Mouse (Mus musculus) limb, embryonic 11.5 days (tissue): ENCODE results near the gene Gabpb1. TPM values are rescaled to one million over a fixed set of nuclear protein-coding genes. Genes with fewer than 3 reads are reported as not detected.

Experiments used
- ATAC-seq: fragments of 200-750 bp; cut with Nextera tagmentation; 2 replicates; pipeline ENCODE4 v1.8.0; 2017; ENCODE audit warnings: low read depth; ENCODE audit not compliant: insufficient number of reproducible peaks, low FRiP score, low TSS enrichment
- DNase-seq: peaks from one replicate; pipeline ENCODE4 v3.0.0-alpha.2; 2015; ENCODE audit warnings: low spot score
- H3K27ac ChIP-seq: fragments of 300-500 bp; sonication (generic); replicated peaks from 2 replicates; pipeline ENCODE4 v1.5.1; 2014; ENCODE audit warnings: low read depth, mild to moderate bottlenecking, low read length
- H3K27me3 ChIP-seq: fragments of 300-500 bp; sonication (generic); 2 replicates; pipeline ENCODE4 v1.6.1; 2014; ENCODE audit warnings: mild to moderate bottlenecking, low read length, mixed read lengths; ENCODE audit not compliant: control insufficient read depth, insufficient read depth
- H3K36me3 ChIP-seq: fragments of 300-500 bp; sonication (generic); 2 replicates; pipeline ENCODE4 v1.6.1; 2014; ENCODE audit warnings: mild to moderate bottlenecking, low read length, moderate library complexity, mixed read lengths; ENCODE audit not compliant: control insufficient read depth, insufficient read depth
- H3K4me1 ChIP-seq: fragments of 300-500 bp; sonication (generic); 2 replicates; pipeline ENCODE4 v1.6.1; 2014; ENCODE audit warnings: low read length, mixed read lengths; ENCODE audit not compliant: control insufficient read depth, insufficient read depth
- H3K4me2 ChIP-seq: fragments of 300-500 bp; sonication (generic); 2 replicates; pipeline ENCODE4 v1.6.1; 2014; ENCODE audit warnings: low read depth, mild to moderate bottlenecking, moderate library complexity; ENCODE audit not compliant: severe bottlenecking
- H3K4me3 ChIP-seq: fragments of 300-500 bp; sonication (generic); 2 replicates; pipeline ENCODE4 v1.5.1; 2014; ENCODE audit warnings: low read depth, low read length
- H3K9ac ChIP-seq: fragments of 300-500 bp; sonication (generic); 2 replicates; pipeline ENCODE4 v1.6.1; 2014; ENCODE audit warnings: mild to moderate bottlenecking, low read length
- H3K9me3 ChIP-seq: fragments of 300-500 bp; sonication (generic); 2 replicates; pipeline ENCODE4 v1.6.1; 2016; ENCODE audit warnings: low read length; ENCODE audit not compliant: control insufficient read depth
- WGBS: fragments of 180-500 bp; shearing (Covaris S2); extraction: QIAGEN DNeasy Blood & Tissue Kit; methylation state at CpG from one replicate; pipeline ENCODE4 v1.1.7; 2014; 5-methylcytosine and 5-hydroxymethylcytosine counted together
- polyA plus RNA-seq: library from polyadenylated mRNA; unstranded; fragments of >200 nt; fragmentation: Nextera tagmentation; extraction: Ambion mirVana; gene quantifications from 2 replicates; pipeline ENCODE4 v1.2.1, GENCODE M21; 2014

Gene Gabpb1
- polyA plus RNA-seq, 1 experiment from 2014 or later = 111 TPM

GRCm38 (mm10) chr2:126682937-126683336 is 6.8 kb upstream of the Gabpb1 start:
- no peak for DNase-seq
- Histone ChIP-seq H3K4me2 (no peak overlapping the region), H3K36me3 (peaks cover 5% of the 10 kb centered on the region), H3K4me1 (no peaks in the 10 kb centered on the region), H3K27ac (no peak overlapping the region), H3K27me3 (no peaks in the 10 kb centered on the region), H3K9ac (no peak overlapping the region), H3K4me3 (no peak overlapping the region), H3K9me3 (no peaks in the 10 kb centered on the region)
- 96% methylated on average over 1 of the region's 1 CpGs for WGBS
- no peak for ATAC-seq

- no peak overlapping the region for H3K27ac ChIP-seq
- no peak overlapping the region for H3K4me2 ChIP-seq
- H3K27me3 ChIP-seq = no peaks in the 10 kb centered on the region
- no peak overlapping the region for H3K4me3 ChIP-seq
- H3K9me3 ChIP-seq = no peaks in the 10 kb centered on the region
- H3K4me1 ChIP-seq = no peaks in the 10 kb centered on the region
- H3K36me3 ChIP-seq = peaks cover 5% of the 10 kb centered on the region
- ATAC-seq (no peak), DNase-seq (no peak)
- 81% methylated on average over 2 of the region's 2 CpGs for WGBS
- H3K9ac ChIP-seq = no peak overlapping the region
These were observed 6.2 kb upstream of the Gabpb1 start for GRCm38 (mm10) chr2:126682333-126682732.

- no peak overlapping the region for H3K9ac ChIP-seq
- H3K4me2 ChIP-seq = no peak overlapping the region
- H3K4me3 ChIP-seq = no peak overlapping the region
- ATAC-seq (no peak), DNase-seq (no peak)
- H3K9me3 ChIP-seq = no peaks in the 10 kb centered on the region
- H3K4me1 ChIP-seq = peaks cover 5% of the 10 kb centered on the region; the same call in 1 of the 2 replicates
- WGBS = 92% methylated on average over 1 of the region's 1 CpGs
- no peak overlapping the region for H3K27ac ChIP-seq
- H3K27me3 ChIP-seq = no peaks in the 10 kb centered on the region
- H3K36me3 ChIP-seq = peaks cover 5% of the 10 kb centered on the region
These were observed 1.2 kb upstream of the Gabpb1 start for GRCm38 (mm10) chr2:126677366-126677765.

DNA sequence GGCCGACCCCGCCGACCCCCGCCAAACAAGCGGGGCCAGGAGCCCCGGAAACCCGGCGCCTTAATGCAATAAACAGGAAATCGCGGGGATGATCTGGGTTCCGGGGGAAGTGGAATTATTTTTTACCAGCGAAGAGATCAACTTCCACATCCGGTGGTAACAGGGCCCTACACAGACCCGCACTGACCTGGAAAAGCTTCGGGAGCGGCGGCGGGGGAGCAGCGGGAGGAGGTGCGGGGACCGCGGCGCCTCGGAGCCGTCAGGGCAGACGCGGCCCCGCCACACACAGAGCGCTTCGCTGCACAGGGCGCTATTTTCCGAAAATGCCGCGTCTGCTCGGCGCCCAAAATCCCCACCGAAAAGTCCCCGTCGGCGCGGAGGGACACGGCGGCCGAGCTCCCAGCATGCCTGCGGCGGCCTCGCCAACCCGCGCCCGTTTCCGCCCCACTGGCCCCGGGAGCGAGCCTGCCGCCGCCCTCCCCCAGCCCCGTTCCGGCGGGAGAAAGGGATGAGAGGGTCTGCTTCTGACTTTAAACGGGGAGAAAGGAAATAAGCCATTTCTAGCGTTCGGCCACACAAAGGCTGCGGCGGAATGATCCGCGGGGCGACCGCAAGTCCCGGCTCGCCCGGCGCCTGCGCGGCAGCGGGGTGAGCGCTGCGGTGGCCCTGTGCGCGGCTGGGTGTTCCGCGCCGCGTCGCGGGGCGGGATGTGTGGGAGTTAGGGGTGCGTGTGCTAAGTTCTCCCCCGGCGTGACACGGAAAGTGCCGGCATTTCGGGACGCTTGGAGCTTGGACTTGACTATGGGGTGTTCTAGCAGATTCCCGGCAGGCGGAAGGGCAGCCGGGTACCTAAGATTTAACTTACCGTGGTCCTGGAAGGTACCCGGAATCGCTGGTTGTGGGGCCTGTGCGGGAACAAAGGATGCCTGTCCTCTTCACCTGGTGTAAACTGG is 692 bp downstream of the Gabpb1 start:
- H3K9me3 ChIP-seq = no peaks in the 10 kb centered on the region
- peak overlapping the region; percentile 73 for H3K4me3 ChIP-seq
- H3K27ac ChIP-seq = peak overlapping the region; percentile 100
- H3K27me3 ChIP-seq = no peaks in the 10 kb centered on the region
- peaks cover 3% of the 10 kb centered on the region for H3K36me3 ChIP-seq
- DNase-seq (peak; percentile 91), ATAC-seq (peak; percentile 87)
- peak overlapping the region; percentile 100 for H3K9ac ChIP-seq
- under 1% methylated on average over 99 of the region's 99 CpGs for whole genome bisulfite sequencing
- H3K4me1 ChIP-seq = peaks cover 5% of the 10 kb centered on the region; the same call in 1 of the 2 replicates
- peak overlapping the region; percentile 69 for H3K4me2 ChIP-seq

DNA sequence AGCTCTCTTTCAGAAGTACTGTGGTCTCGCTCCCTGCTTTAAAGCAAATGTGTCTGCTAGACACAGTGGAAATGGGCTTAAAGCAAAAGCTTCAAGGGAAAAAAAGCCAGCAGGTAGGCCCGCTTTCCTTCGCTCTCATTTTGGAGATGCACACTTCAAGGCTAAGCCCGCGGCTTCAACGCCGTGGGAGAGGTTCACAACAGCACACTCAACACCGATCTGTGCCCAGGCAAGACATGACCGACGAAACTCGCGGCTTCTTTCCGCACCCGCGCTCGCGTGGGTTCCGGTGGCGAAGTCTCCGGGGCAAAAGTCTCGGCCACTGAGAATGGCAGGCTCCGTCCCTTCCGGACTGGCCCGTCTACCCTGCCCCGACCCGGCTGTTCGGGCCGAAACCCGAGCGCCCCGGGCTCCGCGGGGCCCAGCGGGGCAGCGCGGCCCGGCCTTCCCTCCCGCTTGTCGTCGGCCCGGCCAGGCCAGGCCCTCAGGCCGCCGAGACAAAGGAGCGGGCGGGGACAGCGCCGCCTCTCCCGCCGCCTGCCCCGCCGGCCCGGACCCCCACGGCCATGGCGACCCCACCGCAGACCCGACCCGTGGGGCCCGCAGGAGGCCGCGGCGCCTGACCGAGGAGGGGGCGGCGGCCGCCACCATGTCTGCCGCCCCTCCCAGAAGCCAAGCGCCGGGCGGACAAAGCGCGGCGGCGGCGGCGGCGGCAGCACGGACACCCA is 1.5 kb downstream of the Gabpb1 start:
- peaks cover 5% of the 10 kb centered on the region; the same call in 1 of the 2 replicates for H3K4me1 ChIP-seq
- H3K27me3 ChIP-seq = no peaks in the 10 kb centered on the region
- ATAC-seq = peak; percentile 71
- peak; percentile 73 for DNase-seq
- no peaks in the 10 kb centered on the region for H3K36me3 ChIP-seq
- H3K4me2 ChIP-seq = peak overlapping the region; percentile 61
- WGBS = under 1% methylated on average over 71 of the region's 77 CpGs
- H3K4me3 ChIP-seq = peak overlapping the region; percentile 73
- H3K9me3 ChIP-seq = no peaks in the 10 kb centered on the region
- peak overlapping the region; percentile 100 for H3K9ac ChIP-seq
- peak overlapping the region; percentile 100 for H3K27ac ChIP-seq

DNA sequence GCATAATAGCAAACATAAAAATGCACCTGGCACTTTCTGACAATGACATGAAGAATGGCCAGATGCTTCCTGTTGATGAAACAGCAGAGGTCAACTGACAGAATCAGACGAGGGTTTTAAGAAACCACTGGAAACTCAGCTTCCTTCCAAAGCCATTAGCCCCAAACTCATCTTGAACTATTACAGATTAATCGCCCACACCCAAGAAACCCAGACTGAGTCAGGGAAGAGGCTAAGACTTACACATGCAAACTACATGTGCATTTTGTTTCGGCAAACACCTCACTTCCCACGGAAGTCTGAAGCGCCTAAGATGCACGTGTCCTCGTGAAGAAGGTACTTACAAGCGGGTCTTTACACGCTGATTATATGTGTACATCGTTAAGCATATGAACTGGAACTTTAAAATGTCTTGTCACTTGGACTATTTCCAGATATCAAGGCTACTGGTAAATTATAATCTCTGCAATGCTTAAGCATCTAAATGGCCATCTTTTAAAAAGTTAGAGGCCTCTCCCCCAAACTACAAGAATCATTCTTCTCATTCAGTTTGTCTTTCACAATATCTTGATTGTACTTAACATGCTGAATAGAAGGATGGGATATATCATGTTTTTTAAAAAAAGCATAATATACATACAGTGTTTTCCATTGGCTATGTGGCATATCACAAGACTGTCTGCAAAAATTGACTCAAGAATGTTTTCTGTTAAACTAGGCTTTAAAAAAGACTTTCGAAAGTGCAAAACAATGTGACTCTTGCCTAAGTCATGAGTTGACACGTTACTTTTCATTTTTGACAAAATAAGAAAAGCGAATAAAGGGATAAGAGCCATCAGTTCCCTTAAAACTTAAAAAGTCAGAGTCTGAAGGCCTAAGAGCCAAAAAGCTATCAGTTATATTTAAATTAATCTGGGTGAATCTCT is 2.6 kb downstream of the Gabpb1 start:
- Histone ChIP-seq H3K4me3 (peak overlapping the region; percentile 73), H3K9me3 (no peaks in the 10 kb centered on the region)

GRCm38 (mm10) chr2:126668621-126669252 is 7.4 kb downstream of the Gabpb1 start:
- ATAC-seq (no peak), DNase-seq (no peak)
- peaks cover 5% of the 10 kb centered on the region; the same call in 1 of the 2 replicates for H3K4me1 ChIP-seq
- H3K27ac ChIP-seq = no peak overlapping the region
- 93% methylated on average over 5 of the region's 5 CpGs for WGBS
- H3K4me2 ChIP-seq = no peak overlapping the region
- no peaks in the 10 kb centered on the region for H3K27me3 ChIP-seq
- H3K4me3 ChIP-seq = no peak overlapping the region
- H3K36me3 ChIP-seq = no peaks in the 10 kb centered on the region
- no peak overlapping the region for H3K9ac ChIP-seq
- H3K9me3 ChIP-seq = no peaks in the 10 kb centered on the region

More for the DNA sequence above, 2.6 kb downstream of the Gabpb1 start:
- 70% methylated on average over 13 of the region's 13 CpGs for WGBS
- peak overlapping the region; percentile 61 for H3K4me2 ChIP-seq
- ATAC-seq = no peak
- no peak for DNase-seq
- peak overlapping the region; percentile 100 for H3K9ac ChIP-seq
- H3K27ac ChIP-seq = no peak overlapping the region
- no peaks in the 10 kb centered on the region for H3K27me3 ChIP-seq
- peaks cover 5% of the 10 kb centered on the region; the same call in 1 of the 2 replicates for H3K4me1 ChIP-seq
- H3K36me3 ChIP-seq = no peaks in the 10 kb centered on the region
